Mouse (Mus musculus): Measurements from ENCODE around the gene Mfap4. TPM values are rescaled to one million over a fixed set of nuclear protein-coding genes. Genes with fewer than 3 reads are reported as not detected.

The Mfap4 gene
- polyA plus RNA-seq, 1 experiment from 2014 or later, result 2,309 TPM

GRCm38 (mm10) chr11:61478788-61479187 lies 6.4 kb upstream of the Mfap4 start:
- no peak overlapping the region for H3K9ac ChIP-seq (replicated peaks; ENCODE audit: low read depth)
- 80% methylated on average over 4 of the region's 4 CpGs for WGBS
- TF ChIP-seq EP300 (IDR thresholded peaks at IDR 0.05) (no peak), CTCF (IDR thresholded peaks at IDR 0.05) (no peak)

GRCm38 (mm10) chr11:61481239-61482090 lies 3.8 kb upstream of the Mfap4 start:
- no peak overlapping the region for H3K27ac ChIP-seq (ENCODE audit: low read length)
- no peak overlapping the region for H3K9ac ChIP-seq (replicated peaks; ENCODE audit: low read depth)
- H3K27me3 ChIP-seq (replicated peaks; ENCODE audit: insufficient read depth, low read length), result no peaks in the 10 kb centered on the region
- no peak for TF ChIP-seq EP300 (IDR thresholded peaks at IDR 0.05)
- TF ChIP-seq CTCF (IDR thresholded peaks at IDR 0.05), result no peak
- no peak for DNase-seq (ENCODE audit: low spot score)
- H3K4me1 ChIP-seq (ENCODE audit: insufficient read depth, low read depth, low read length), result no peaks in the 10 kb centered on the region
- H3K9me3 ChIP-seq (ENCODE audit: low read length), result no peaks in the 10 kb centered on the region
- no peak for ATAC-seq
- no peak overlapping the region for H3K4me2 ChIP-seq (replicated peaks; ENCODE audit: low read depth, low read length)
- H3K4me3 ChIP-seq (ENCODE audit: low read depth, low read length), result no peak overlapping the region
- 50% methylated on average over 9 of the region's 9 CpGs for WGBS
- H3K36me3 ChIP-seq (ENCODE audit: insufficient read depth, low read length), result no peaks in the 10 kb centered on the region

More at GRCm38 (mm10) chr11:61478788-61479187, 6.4 kb upstream of the Mfap4 start:
- no peaks in the 10 kb centered on the region for H3K4me1 ChIP-seq (ENCODE audit: insufficient read depth, low read depth, low read length)
- no peak overlapping the region for H3K4me2 ChIP-seq (replicated peaks; ENCODE audit: low read depth, low read length)
- H3K36me3 ChIP-seq (ENCODE audit: insufficient read depth, low read length), result no peaks in the 10 kb centered on the region
- no peak overlapping the region for H3K27ac ChIP-seq (ENCODE audit: low read length)
- H3K27me3 ChIP-seq (replicated peaks; ENCODE audit: insufficient read depth, low read length), result no peaks in the 10 kb centered on the region
- no peak overlapping the region for H3K4me3 ChIP-seq (ENCODE audit: low read depth, low read length)
- no peak for DNase-seq (ENCODE audit: low spot score)
- no peaks in the 10 kb centered on the region for H3K9me3 ChIP-seq (ENCODE audit: low read length)
- no peak for ATAC-seq

- Histone ChIP-seq H3K4me3 (ENCODE audit: low read depth, low read length) (no peak overlapping the region), H3K27me3 (replicated peaks; ENCODE audit: insufficient read depth, low read length) (no peaks in the 10 kb centered on the region), H3K27ac (ENCODE audit: low read length) (no peak overlapping the region), H3K9me3 (ENCODE audit: low read length) (no peaks in the 10 kb centered on the region), H3K4me1 (ENCODE audit: insufficient read depth, low read depth, low read length) (no peaks in the 10 kb centered on the region), H3K4me2 (replicated peaks; ENCODE audit: low read depth, low read length) (no peak overlapping the region), H3K36me3 (ENCODE audit: insufficient read depth, low read length) (0 out of 2 replicates have a peak, but pooled peaks cover 4% of the 10 kb centered on the region), H3K9ac (replicated peaks; ENCODE audit: low read depth) (no peak overlapping the region)
- 80% methylated on average over 13 of the region's 13 CpGs for WGBS
- DNase-seq (ENCODE audit: low spot score), result no peak
- TF ChIP-seq CTCF (IDR thresholded peaks at IDR 0.05) (no peak), EP300 (IDR thresholded peaks at IDR 0.05) (no peak)
- no peak for ATAC-seq
Observed at GRCm38 (mm10) chr11:61483226-61483845, 1.9 kb upstream of the Mfap4 start.

GRCm38 (mm10) chr11:61484256-61484612 lies 997 bp upstream of the Mfap4 start:
- Histone ChIP-seq H3K9me3 (ENCODE audit: low read length) (no peaks in the 10 kb centered on the region), H3K4me1 (ENCODE audit: insufficient read depth, low read depth, low read length) (no peaks in the 10 kb centered on the region), H3K36me3 (ENCODE audit: insufficient read depth, low read length) (peaks cover 11% of the 10 kb centered on the region; the same call in 1 of the 2 replicates), H3K27ac (ENCODE audit: low read length) (peak overlapping the region; percentile 83), H3K4me2 (replicated peaks; ENCODE audit: low read depth, low read length) (peak overlapping the region; percentile 41; the same call in 1 of the 2 replicates), H3K9ac (replicated peaks; ENCODE audit: low read depth) (no peak overlapping the region), H3K27me3 (replicated peaks; ENCODE audit: insufficient read depth, low read length) (no peaks in the 10 kb centered on the region), H3K4me3 (ENCODE audit: low read depth, low read length) (0 out of 2 replicates have a peak overlapping the region, but pooled peaks have one; percentile 8)
- 32% methylated on average over 10 of the region's 10 CpGs for WGBS
- no peak for ATAC-seq
- DNase-seq (ENCODE audit: low spot score), result no peak
- no peak for TF ChIP-seq CTCF (IDR thresholded peaks at IDR 0.05)
- TF ChIP-seq EP300 (IDR thresholded peaks at IDR 0.05), result no peak

- Histone ChIP-seq H3K4me2 (replicated peaks; ENCODE audit: low read depth, low read length) (peak overlapping the region; percentile 45), H3K9ac (replicated peaks; ENCODE audit: low read depth) (peak overlapping the region; percentile 47), H3K27me3 (replicated peaks; ENCODE audit: insufficient read depth, low read length) (no peaks in the 10 kb centered on the region), H3K4me1 (ENCODE audit: insufficient read depth, low read depth, low read length) (no peaks in the 10 kb centered on the region), H3K27ac (ENCODE audit: low read length) (peak overlapping the region; percentile 83), H3K4me3 (ENCODE audit: low read depth, low read length) (peak overlapping the region; percentile 37), H3K36me3 (ENCODE audit: insufficient read depth, low read length) (peaks cover 21% of the 10 kb centered on the region; the same call in 1 of the 2 replicates), H3K9me3 (ENCODE audit: low read length) (no peaks in the 10 kb centered on the region)
- no peak for DNase-seq (ENCODE audit: low spot score)
- WGBS, result 60% methylated on average over 22 of the region's 22 CpGs
- no peak for TF ChIP-seq EP300 (IDR thresholded peaks at IDR 0.05)
- TF ChIP-seq CTCF (IDR thresholded peaks at IDR 0.05), result no peak
- no peak for ATAC-seq
Observed at GRCm38 (mm10) chr11:61485541-61486457, 568 bp downstream of the Mfap4 start.

Measured in lung, postnatal 0 days (tissue).